ENCODE assay signal across 25 mouse cellular contexts in the genomic region with DNA sequence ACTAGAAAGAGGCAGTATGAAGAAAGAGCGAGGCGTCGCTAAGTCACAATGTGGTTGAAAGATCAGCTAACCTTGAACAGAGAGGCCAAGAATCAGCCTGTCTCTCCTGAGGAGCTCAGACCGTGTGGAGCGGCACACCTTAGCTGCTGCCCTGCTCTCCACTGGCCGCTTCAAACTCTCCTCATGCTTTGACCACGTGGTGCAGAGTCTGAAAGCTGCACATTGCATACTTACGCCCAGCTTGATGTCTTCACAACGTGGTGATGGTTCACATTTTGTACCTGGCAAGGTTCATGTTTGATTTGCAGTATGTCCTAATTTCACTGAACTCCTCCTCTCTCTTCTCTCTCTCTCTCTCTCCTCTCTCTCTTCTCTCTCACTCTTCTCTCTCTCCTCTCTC. TPM values are rescaled to one million over a fixed set of nuclear protein-coding genes. Genes with fewer than 3 reads are reported as not detected.
"Had no signal": no experiment of that assay in that cellular context is flagged by ENCODE, and none has a peak within 500 bp of the region (broad histone marks: within the 10 kb centered on the region; RNA-seq: fewer than 3 reads in every experiment).

No protein-coding gene starts in this region.

- H3K4me2 ChIP-seq: lung, embryonic 15.5 days; midbrain, embryonic 11.5 days; midbrain, embryonic 13.5 days; midbrain, embryonic 15.5 days; neural tube, embryonic 13.5 days; neural tube, embryonic 15.5 days; stomach, embryonic 15.5 days had no signal

- H3K4me1 ChIP-seq: midbrain, embryonic 13.5 days; midbrain, embryonic 15.5 days; neural tube, embryonic 13.5 days; neural tube, embryonic 15.5 days; stomach, embryonic 15.5 days had no signal

- H3K27ac ChIP-seq: liver, embryonic 14.5 days; lung, embryonic 15.5 days; macrophage; midbrain, embryonic 13.5 days; midbrain, embryonic 15.5 days; neural tube, embryonic 13.5 days; neural tube, embryonic 15.5 days; stomach, embryonic 15.5 days; stomach, postnatal 0 days had no signal

- H3K4me3 ChIP-seq: lung, embryonic 15.5 days; megakaryocyte, embryonic 14.5 days; midbrain, embryonic 13.5 days; midbrain, embryonic 15.5 days; neural tube, embryonic 13.5 days; neural tube, embryonic 15.5 days; stomach, embryonic 15.5 days had no signal

- H3K36me3 ChIP-seq: lung, embryonic 15.5 days; midbrain, embryonic 13.5 days; midbrain, embryonic 15.5 days; neural tube, embryonic 13.5 days; neural tube, embryonic 15.5 days; stomach, embryonic 15.5 days had no signal

- H3K27me3 ChIP-seq: lung, embryonic 15.5 days; midbrain, embryonic 13.5 days; midbrain, embryonic 15.5 days; neural tube, embryonic 13.5 days; neural tube, embryonic 15.5 days; stomach, embryonic 15.5 days had no signal

- H3K9ac ChIP-seq: liver, embryonic 14.5 days; lung, embryonic 15.5 days; midbrain, embryonic 13.5 days; midbrain, embryonic 15.5 days; neural tube, embryonic 13.5 days; neural tube, embryonic 15.5 days; stomach, embryonic 15.5 days had no signal

- H3K9me3 ChIP-seq: lung, embryonic 15.5 days; megakaryocyte, embryonic 14.5 days; midbrain, embryonic 13.5 days; midbrain, embryonic 15.5 days; neural tube, embryonic 13.5 days; neural tube, embryonic 15.5 days; stomach, embryonic 15.5 days had no signal

- DNase-seq: lung, adult 2 months; lung, postnatal 10 days; retina, postnatal 1 day; right cerebral cortex, adult 18-20 months; thymus, adult 2 months; thymus, postnatal 25 days; thymus, postnatal 4 days had no signal

- ATAC-seq: midbrain, embryonic 13.5 days; midbrain, embryonic 15.5 days had no signal

RNA-seq across cellular contexts. Expression of gene 4930568D16Rik, which starts 11.8 kb away (rescaled TPM):
- total RNA-seq: megakaryocyte progenitor cell, adult 5-6 weeks; midbrain, postnatal 0 days; monocyte, adult 5-6 weeks had no signal
- polyA plus RNA-seq: liver, embryonic 14.5 days; liver, embryonic 16.5 days; lung, adult 2 months; lung, embryonic 15.5 days; macrophage; midbrain, embryonic 11.5 days; midbrain, embryonic 13.5 days; midbrain, embryonic 15.5 days; midbrain, postnatal 0 days; neural tube, embryonic 11.5 days; neural tube, embryonic 13.5 days; neural tube, embryonic 15.5 days; spleen, adult 2 months; stomach, embryonic 15.5 days; stomach, postnatal 0 days; thymus, adult 2 months; urinary bladder, adult 2 months had no signal

RNA-seq across cellular contexts. Expression of gene 4930402F06Rik, which starts 17.7 kb away (rescaled TPM):
- total RNA-seq: megakaryocyte progenitor cell, adult 5-6 weeks; midbrain, postnatal 0 days; monocyte, adult 5-6 weeks had no signal
- polyA plus RNA-seq: liver, embryonic 14.5 days; liver, embryonic 16.5 days; lung, adult 2 months; lung, embryonic 15.5 days; macrophage; midbrain, embryonic 11.5 days; midbrain, embryonic 13.5 days; midbrain, embryonic 15.5 days; midbrain, postnatal 0 days; neural tube, embryonic 11.5 days; neural tube, embryonic 13.5 days; neural tube, embryonic 15.5 days; spleen, adult 2 months; stomach, embryonic 15.5 days; stomach, postnatal 0 days; thymus, adult 2 months; urinary bladder, adult 2 months had no signal
